Mouse (Mus musculus): Measurements from ENCODE around the gene Tmed2. TPM values are rescaled to one million over a fixed set of nuclear protein-coding genes. Genes with fewer than 3 reads are reported as not detected.
"Not testable (repeated sequence)": the region's sequence is repeated elsewhere in the genome, so short reads cannot be mapped to it uniquely, and the experiment has no call there.

The Tmed2 gene
- polyA plus RNA-seq, 1 experiment from 2014 or later, result 490 TPM

GRCm38 (mm10) chr5:124571068-124571467, 30.6 kb downstream of the Tmed2 start:
- DNase-seq (ENCODE audit: low spot score), result no peak

- no peak for DNase-seq (ENCODE audit: low spot score)
These were observed 35.0 kb downstream of the Tmed2 start for GRCm38 (mm10) chr5:124575467-124575866.

GRCm38 (mm10) chr5:124578633-124579317, 38.3 kb downstream of the Tmed2 start, which contains the start of the genes Eif2b1 and Gtf2h3:
Gene Eif2b1 (minus strand): TSS chr5:124579131.
Gene Gtf2h3 (plus strand): TSS chr5:124579140.
- DNase-seq (ENCODE audit: low spot score), result peak; percentile 96

- DNase-seq (ENCODE audit: low spot score), result no peak
These were observed 42.0 kb downstream of the Tmed2 start for GRCm38 (mm10) chr5:124582515-124582914.

- DNase-seq (ENCODE audit: low spot score), result no peak
These were observed 52.3 kb downstream of the Tmed2 start for GRCm38 (mm10) chr5:124592768-124593167.

- peak; percentile 81 for DNase-seq (ENCODE audit: low spot score)
These were observed 58.0 kb downstream of the Tmed2 start for GRCm38 (mm10) chr5:124598224-124599174.

- DNase-seq (ENCODE audit: low spot score), result not testable (repeated sequence)
These were observed 59.2 kb downstream of the Tmed2 start for GRCm38 (mm10) chr5:124599726-124600125.

Other genes with a start within 250 kb of the Tmed2 start
- gene Mphosph9, start 212.7 kb upstream of the Tmed2 start, polyA plus RNA-seq (2015; fragmentation: Nextera tagmentation; extraction: Ambion mirVana), result 16.7 and 21.2 TPM in 2 replicates
- gene 2810006K23Rik, start 212.6 kb upstream of the Tmed2 start, polyA plus RNA-seq (2015; fragmentation: Nextera tagmentation; extraction: Ambion mirVana), result 11.0 and 11.9 TPM in 2 replicates
- gene Cdk2ap1, start 177.6 kb upstream of the Tmed2 start, polyA plus RNA-seq (2015; fragmentation: Nextera tagmentation; extraction: Ambion mirVana), result 86.3 and 118 TPM in 2 replicates
- gene Sbno1, start 114.7 kb upstream of the Tmed2 start, polyA plus RNA-seq (2015; fragmentation: Nextera tagmentation; extraction: Ambion mirVana), result 76.5 and 90.9 TPM in 2 replicates
- gene Kmt5a, start 100.8 kb upstream of the Tmed2 start, polyA plus RNA-seq (2015; fragmentation: Nextera tagmentation; extraction: Ambion mirVana), result 47.9 and 50.8 TPM in 2 replicates
- 39.5 and 40.2 TPM in 2 replicates for gene Rilpl2, start 62.3 kb upstream of the Tmed2 start, polyA plus RNA-seq (2015; fragmentation: Nextera tagmentation; extraction: Ambion mirVana)
- gene Snrnp35, start 57.6 kb upstream of the Tmed2 start, polyA plus RNA-seq (2015; fragmentation: Nextera tagmentation; extraction: Ambion mirVana), result 17.5 and 17.8 TPM in 2 replicates
- gene Rilpl1, start 9.3 kb upstream of the Tmed2 start, polyA plus RNA-seq (2015; fragmentation: Nextera tagmentation; extraction: Ambion mirVana), result 4.6 and 4.8 TPM in 2 replicates
- 16.5 and 19.7 TPM in 2 replicates for gene Ddx55, start 12.2 kb downstream of the Tmed2 start, polyA plus RNA-seq (2015; fragmentation: Nextera tagmentation; extraction: Ambion mirVana)
- 69.5 and 71.1 TPM in 2 replicates for gene Eif2b1, start 38.4 kb downstream of the Tmed2 start, polyA plus RNA-seq (2015; fragmentation: Nextera tagmentation; extraction: Ambion mirVana)
- 43.8 and 50.2 TPM in 2 replicates for gene Gtf2h3, start 38.4 kb downstream of the Tmed2 start, polyA plus RNA-seq (2015; fragmentation: Nextera tagmentation; extraction: Ambion mirVana)
- 50.4 and 53.0 TPM in 2 replicates for gene Atp6v0a2, start 87.9 kb downstream of the Tmed2 start, polyA plus RNA-seq (2015; fragmentation: Nextera tagmentation; extraction: Ambion mirVana)
- gene Dnah10, start 184.4 kb downstream of the Tmed2 start, polyA plus RNA-seq (2015; fragmentation: Nextera tagmentation; extraction: Ambion mirVana), result 0.03 and 0.04 TPM in 2 replicates